Mouse (Mus musculus): Measurements from ENCODE around the gene Psmc3.

Psmc3 gene

DNA sequence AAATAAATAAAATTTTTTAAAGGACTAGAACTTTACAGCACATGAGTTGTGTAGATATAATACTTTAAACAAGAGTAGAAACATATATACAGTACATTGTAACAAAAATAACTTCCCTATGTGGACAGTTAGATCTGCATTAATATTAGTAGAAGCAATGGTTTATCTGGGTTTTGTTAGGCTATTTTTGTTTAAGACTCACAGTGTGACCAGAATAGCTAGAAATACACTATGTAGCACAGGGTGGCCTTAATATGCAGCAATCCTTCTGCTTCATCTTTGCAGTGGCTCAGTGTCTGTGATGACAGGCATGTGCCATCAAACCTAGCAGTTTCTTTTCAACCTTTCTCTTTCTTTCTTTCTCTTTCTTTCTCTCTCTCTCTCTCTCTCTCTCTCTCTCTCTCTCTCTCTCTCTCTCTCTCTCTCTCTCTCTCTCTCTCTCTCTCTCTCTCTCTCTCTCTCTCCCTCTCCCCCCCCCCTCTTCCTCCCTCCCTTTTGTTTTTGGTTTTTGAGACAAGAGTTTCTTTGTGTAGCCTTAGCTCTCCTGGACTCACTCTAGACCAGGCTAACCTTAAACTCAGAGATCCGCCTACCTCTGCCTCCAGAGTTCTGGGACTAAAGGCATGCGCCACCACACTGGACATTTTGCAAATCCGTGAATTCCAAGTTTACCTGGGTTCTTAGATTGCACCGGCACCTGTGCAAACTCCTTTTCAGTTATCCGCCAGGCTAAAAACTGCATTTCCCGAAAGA, 452 bp upstream of the Psmc3 start:
- DNase-seq (ENCODE audit: low read depth, low spot score): no peak

GRCm38 (mm10) chr2:91058435-91058834, 4.6 kb downstream of the Psmc3 start:
- DNase-seq (ENCODE audit: low read depth, low spot score): no peak

- DNase-seq (ENCODE audit: low read depth, low spot score): no peak
Measured at GRCm38 (mm10) chr2:91059376-91059775, 5.6 kb downstream of the Psmc3 start.

DNA sequence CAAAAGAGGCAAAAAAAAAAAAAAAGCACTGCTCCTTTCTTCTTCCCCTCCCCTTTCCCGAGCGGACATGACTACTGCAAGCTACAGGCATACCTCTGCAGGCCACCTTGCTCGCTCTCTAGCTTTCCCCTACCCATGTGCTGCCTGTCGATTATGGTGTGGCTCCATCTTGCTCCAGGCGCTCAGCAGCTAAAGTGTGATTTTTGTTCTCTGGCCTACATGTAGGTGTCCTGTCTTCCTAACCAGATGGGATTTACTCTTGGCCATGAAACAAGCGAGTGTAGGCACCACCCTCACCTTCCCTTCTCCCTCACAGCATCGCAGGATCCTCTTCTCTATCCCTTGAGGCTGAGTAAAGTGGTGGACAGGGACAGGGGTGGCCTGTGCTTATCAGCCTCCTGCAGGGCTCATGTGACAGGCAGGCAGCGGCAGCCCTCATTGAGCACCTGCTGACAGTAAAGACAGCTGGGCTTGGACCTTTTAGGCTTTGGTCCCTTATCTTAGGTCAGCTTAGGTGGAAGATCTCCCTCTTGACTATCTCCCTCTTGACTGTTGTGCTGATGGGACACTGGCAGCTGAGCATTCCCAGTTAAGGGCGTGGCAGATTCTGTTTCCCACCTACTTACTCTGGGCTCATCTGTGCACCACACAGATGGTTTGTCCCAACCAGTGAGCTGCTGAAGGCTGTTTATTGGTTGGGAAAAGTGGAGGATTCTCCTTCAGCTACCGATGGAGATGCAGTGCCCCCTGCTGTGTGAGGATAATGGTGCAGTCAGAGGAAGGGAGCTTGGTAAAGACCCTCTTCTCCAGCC, 6.9 kb downstream of the Psmc3 start:
- DNase-seq (ENCODE audit: low read depth, low spot score): no peak

DNA sequence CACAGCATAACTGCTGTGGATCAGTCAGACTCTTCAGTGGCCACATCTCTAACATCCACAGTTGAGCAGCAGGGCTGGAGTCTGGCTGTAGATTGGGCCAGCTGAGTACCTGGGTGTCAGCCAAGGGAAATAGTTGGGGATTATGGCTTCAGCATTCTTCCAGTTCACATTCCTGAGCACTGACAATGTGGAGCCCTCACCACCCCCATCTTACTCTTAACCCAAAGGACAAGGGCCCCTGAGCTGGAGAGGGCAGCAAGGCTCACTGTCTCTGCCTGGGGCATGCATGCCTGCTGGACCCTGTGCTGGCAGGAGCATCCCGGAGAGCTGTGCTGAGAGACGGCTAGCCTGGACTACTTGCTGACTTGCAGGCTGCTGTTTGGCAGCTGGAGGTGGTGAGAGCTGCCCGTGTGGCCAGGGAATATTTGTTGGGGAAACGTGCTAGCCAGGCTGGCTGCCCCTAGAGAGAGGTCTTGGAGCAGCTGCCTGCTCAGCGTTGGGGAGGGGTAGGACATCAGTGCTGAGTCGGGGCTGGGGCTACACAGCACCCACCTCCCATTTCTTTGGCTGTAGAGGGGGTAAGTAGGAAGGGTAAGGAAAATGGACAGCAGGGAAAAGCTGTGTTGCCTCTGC, 8.2 kb downstream of the Psmc3 start:
- DNase-seq (ENCODE audit: low read depth, low spot score): no peak

- DNase-seq (ENCODE audit: low read depth, low spot score): no peak
Measured at GRCm38 (mm10) chr2:91062779-91063606, 9.2 kb downstream of the Psmc3 start.

GRCm38 (mm10) chr2:91064211-91064610, 10.4 kb downstream of the Psmc3 start:
- no peak for DNase-seq (ENCODE audit: low read depth, low spot score)

- no peak for DNase-seq (ENCODE audit: low read depth, low spot score)
Measured at GRCm38 (mm10) chr2:91065544-91065943, 11.7 kb downstream of the Psmc3 start.

GRCm38 (mm10) chr2:91066455-91066854, 12.6 kb downstream of the Psmc3 start:
- no peak for DNase-seq (ENCODE audit: low read depth, low spot score)

DNA sequence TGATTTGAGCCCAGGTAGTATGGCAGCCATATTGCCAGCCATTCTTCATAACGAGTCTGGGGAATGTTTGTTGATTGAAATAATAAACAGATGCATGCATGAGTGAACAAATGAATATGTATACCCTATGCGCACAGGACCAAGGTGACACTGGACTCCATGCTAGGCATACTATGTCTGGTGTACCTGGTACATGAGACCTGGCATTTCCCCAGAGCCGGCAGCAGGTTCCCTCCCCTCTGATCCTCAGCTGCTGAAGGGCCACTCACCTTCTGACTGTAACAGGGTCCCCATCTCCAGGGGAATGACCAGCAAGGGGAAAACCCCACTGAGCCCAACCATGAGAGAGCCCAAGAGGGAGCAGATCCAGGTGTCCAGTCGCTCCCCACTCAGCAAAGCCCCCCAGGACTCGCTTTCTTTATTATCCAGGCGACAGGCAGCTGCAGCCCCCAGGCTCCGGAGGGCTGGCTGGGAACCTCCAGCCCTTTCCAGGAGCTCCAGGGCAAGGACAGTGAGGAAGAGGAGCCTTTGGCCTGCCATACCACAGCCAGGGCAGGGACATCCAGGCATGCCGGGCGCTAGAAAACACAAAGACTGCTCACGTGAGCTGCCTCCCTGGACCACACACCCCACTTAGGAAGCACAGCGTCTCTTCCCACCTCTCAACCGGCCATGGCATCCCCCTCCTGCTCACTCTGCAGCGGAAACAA, 14.5 kb downstream of the Psmc3 start:
- DNase-seq (ENCODE audit: low read depth, low spot score): no peak

- DNase-seq (ENCODE audit: low read depth, low spot score): no peak
Measured at GRCm38 (mm10) chr2:91068872-91069165, 15.0 kb downstream of the Psmc3 start.

DNA sequence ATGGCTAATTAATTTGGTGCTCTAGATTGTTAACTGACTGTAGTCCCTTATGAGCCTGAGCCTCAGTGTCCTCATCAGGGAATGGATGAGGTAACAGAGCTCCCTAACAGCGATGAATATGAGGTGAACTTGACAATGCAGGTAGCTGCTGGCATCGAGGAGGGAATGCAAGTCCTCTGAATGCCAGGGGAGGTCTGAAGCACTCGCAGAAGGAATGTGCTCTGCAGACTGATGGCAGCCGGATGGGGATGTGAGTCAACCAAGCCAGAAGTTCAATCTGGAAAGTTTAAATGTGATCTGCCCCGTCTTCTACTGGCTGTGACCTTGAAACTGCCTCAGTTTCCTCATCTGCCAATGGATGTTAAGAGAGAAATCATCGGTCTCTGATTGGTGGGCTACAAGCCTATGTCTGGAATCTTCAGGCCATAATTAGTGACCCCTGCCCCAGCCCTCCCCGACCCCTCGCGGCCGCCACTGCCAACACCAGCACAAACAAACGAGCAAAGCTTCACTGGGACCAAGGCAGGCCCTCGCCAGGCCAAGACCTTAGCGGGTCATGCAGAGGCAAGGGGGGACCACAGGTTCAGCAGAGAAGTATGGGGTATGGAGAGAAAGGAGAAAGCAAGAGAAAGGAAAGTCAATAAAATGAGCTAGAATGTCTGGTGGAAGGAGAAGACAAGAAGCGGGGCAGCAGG, 15.6 kb downstream of the Psmc3 start:
- DNase-seq (ENCODE audit: low read depth, low spot score): no peak

DNA sequence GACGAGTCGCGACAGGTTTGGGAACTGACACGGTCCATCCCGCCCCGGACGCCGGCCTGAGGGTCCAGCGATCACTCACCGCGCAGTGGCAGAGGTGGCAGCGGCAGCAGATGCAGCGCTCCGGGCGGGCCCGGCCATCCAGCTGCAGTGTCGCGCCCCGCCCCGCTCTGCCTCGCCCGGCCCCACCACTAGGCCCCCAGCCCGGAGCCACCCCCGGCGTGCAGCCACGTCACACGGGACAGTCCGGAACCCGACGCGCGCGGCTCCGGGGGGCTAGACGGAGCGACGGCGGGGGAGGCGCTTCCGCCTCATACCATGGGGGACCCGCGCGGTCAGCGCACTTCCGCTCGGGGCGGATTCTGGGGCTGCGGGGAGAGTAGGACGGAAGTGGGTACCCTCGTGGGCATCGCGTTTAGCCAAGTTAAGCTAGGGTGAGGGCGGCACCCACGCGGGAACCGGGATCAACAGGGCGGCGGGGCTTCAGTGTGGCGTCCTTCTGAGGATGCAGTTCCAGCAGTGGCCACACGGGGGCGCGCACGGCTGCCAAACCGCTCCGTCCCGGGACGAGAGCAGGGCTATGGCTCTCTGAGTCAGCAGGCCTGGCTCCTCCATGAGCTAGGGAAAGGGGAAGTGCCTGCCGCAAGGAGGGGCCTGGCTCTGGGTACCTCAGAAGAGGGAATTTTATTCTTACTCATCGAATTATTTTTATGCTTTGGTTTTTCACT, 16.4 kb downstream of the Psmc3 start, which contains the start of gene Slc39a13:
Gene Slc39a13 (minus strand): TSS at position 342 of the 725 bp plus-strand sequence.
- peak; percentile 86 for DNase-seq (ENCODE audit: low read depth, low spot score)

DNA sequence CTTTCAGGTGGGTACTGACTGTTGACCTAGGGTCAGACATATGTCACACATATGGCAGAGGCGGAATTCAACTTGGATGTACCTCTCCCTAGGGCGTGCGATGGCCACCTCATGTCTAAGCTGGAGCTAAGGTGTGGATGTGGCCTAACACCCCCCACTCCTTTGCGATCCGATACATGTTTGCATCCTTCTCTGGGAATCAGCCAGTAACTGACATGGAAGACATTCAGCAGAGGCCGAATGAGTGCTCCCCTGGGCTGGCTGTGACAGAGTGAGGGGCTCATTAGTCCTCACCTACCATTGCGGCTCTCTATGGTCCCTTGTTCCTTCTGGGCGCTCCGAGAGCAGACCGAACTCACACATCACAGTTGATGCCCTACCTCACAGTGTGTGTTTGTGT, 17.2 kb downstream of the Psmc3 start:
- no peak for DNase-seq (ENCODE audit: low read depth, low spot score)

GRCm38 (mm10) chr2:91072092-91072491, 18.3 kb downstream of the Psmc3 start:
- DNase-seq (ENCODE audit: low read depth, low spot score): no peak

DNA sequence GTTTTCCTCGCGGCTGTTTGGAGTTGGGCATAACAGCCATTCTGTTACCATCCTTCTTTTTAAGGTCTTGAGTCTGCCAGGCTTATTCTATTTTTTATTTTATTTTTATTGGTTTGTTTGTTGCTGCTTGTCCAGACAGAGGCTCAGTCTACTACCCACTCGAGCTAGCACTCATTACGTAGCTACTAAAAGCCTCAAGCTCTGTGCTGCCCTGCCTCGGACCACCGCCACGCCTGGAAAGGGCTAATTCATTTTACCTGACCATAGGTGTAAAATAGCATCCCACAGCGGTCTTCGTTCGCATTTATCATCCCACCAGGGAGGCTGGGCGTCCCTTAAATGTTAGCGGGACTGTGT, 24.1 kb downstream of the Psmc3 start:
- no peak for DNase-seq (ENCODE audit: low read depth, low spot score)

GRCm38 (mm10) chr2:91078314-91079025, 24.7 kb downstream of the Psmc3 start:
- DNase-seq (ENCODE audit: low read depth, low spot score): no peak

GRCm38 (mm10) chr2:91079026-91079384, 25.2 kb downstream of the Psmc3 start:
- DNase-seq (ENCODE audit: low read depth, low spot score): no peak

GRCm38 (mm10) chr2:91080784-91081513, 27.1 kb downstream of the Psmc3 start:
- DNase-seq (ENCODE audit: low read depth, low spot score): no peak
